Mouse (Mus musculus): ENCODE data around the gene Fam205c. TPM values are rescaled to one million over a fixed set of nuclear protein-coding genes. Genes with fewer than 3 reads are reported as not detected.
"Not testable (repeated sequence)": the region's sequence is repeated elsewhere in the genome, so short reads cannot be mapped to it uniquely, and the experiment has no call there.

The Fam205c gene
- total and polyA plus RNA-seq, 3 experiments: 0.05 TPM; not detected in 1

- no peak for DNase-seq (ENCODE audit: low spot score)
- peaks cover 3% of the 10 kb centered on the region for H3K9me3 ChIP-seq (replicated peaks)
- ATAC-seq (ENCODE audit: extremely low read depth, insufficient number of reproducible peaks, low FRiP score, poor library complexity, severe bottlenecking): no peak
These were observed 2.7 kb upstream of the Fam205c start for GRCm38 (mm10) chr4:42876586-42877291.

GRCm38 (mm10) chr4:42872746-42873435 lies 1.1 kb downstream of the Fam205c start:
- Histone ChIP-seq H3K4me1 (ENCODE audit: insufficient read depth, low read depth, low read length) (peaks cover 84% of the 10 kb centered on the region), H3K9me3 (replicated peaks) (peaks cover 3% of the 10 kb centered on the region)
- no peak for ATAC-seq (ENCODE audit: extremely low read depth, insufficient number of reproducible peaks, low FRiP score, poor library complexity, severe bottlenecking)

More at GRCm38 (mm10) chr4:42876586-42877291, 2.7 kb upstream of the Fam205c start:
- Histone ChIP-seq H3K4me3 (ENCODE audit: low read depth, low read length) (no peak overlapping the region), H3K36me3 (replicated peaks) (peaks cover 42% of the 10 kb centered on the region), H3K27me3 (ENCODE audit: insufficient read depth, low read length) (no peaks in the 10 kb centered on the region), H3K4me1 (ENCODE audit: insufficient read depth, low read depth, low read length) (peaks cover 78% of the 10 kb centered on the region)
- TF ChIP-seq POLR2AphosphoS5 (IDR thresholded peaks at IDR 0.05; ENCODE audit: insufficient replicate concordance, low read depth, low read length): no peak
- TF ChIP-seq GATA2 (IDR thresholded peaks at IDR 0.05; ENCODE audit: borderline replicate concordance, low read depth, low read length): no peak
- TF ChIP-seq GATA1 (IDR thresholded peaks at IDR 0.05; ENCODE audit: borderline replicate concordance, low read length): no peak
- no peak for TF ChIP-seq TAL1 (conservative IDR thresholded peaks at IDR 0.05; ENCODE audit: low read depth, low read length)
- TF ChIP-seq CTCF (IDR thresholded peaks at IDR 0.05; ENCODE audit: low read depth, low read length): no peak

GRCm38 (mm10) chr4:42872151-42872550 lies 1.9 kb downstream of the Fam205c start:
- peaks cover 83% of the 10 kb centered on the region for H3K4me1 ChIP-seq (ENCODE audit: insufficient read depth, low read depth, low read length)
- ATAC-seq (ENCODE audit: extremely low read depth, insufficient number of reproducible peaks, low FRiP score, poor library complexity, severe bottlenecking): no peak

More at GRCm38 (mm10) chr4:42872746-42873435, 1.1 kb downstream of the Fam205c start:
- DNase-seq (ENCODE audit: low spot score): no peak
- Histone ChIP-seq H3K27me3 (ENCODE audit: insufficient read depth, low read length) (no peaks in the 10 kb centered on the region), H3K36me3 (replicated peaks) (peaks cover 49% of the 10 kb centered on the region), H3K4me3 (ENCODE audit: low read depth, low read length) (no peak overlapping the region; the same call in 1 of the 2 replicates)
- no peak for TF ChIP-seq CTCF (IDR thresholded peaks at IDR 0.05; ENCODE audit: low read depth, low read length)
- no peak for TF ChIP-seq GATA2 (IDR thresholded peaks at IDR 0.05; ENCODE audit: borderline replicate concordance, low read depth, low read length)
- no peak for TF ChIP-seq TAL1 (conservative IDR thresholded peaks at IDR 0.05; ENCODE audit: low read depth, low read length)
- TF ChIP-seq GATA1 (IDR thresholded peaks at IDR 0.05; ENCODE audit: borderline replicate concordance, low read length): no peak
- TF ChIP-seq POLR2AphosphoS5 (IDR thresholded peaks at IDR 0.05; ENCODE audit: insufficient replicate concordance, low read depth, low read length): no peak

GRCm38 (mm10) chr4:42870748-42871147 lies 3.3 kb downstream of the Fam205c start:
- TF ChIP-seq GATA1 (IDR thresholded peaks at IDR 0.05; ENCODE audit: borderline replicate concordance, low read length) (no peak), POLR2AphosphoS5 (IDR thresholded peaks at IDR 0.05; ENCODE audit: insufficient replicate concordance, low read depth, low read length) (no peak), TAL1 (conservative IDR thresholded peaks at IDR 0.05; ENCODE audit: low read depth, low read length) (no peak), GATA2 (IDR thresholded peaks at IDR 0.05; ENCODE audit: borderline replicate concordance, low read depth, low read length) (no peak), CTCF (IDR thresholded peaks at IDR 0.05; ENCODE audit: low read depth, low read length) (no peak)
- ATAC-seq (ENCODE audit: extremely low read depth, insufficient number of reproducible peaks, low FRiP score, poor library complexity, severe bottlenecking) (no peak), DNase-seq (ENCODE audit: low spot score) (no peak)
- H3K4me3 ChIP-seq (ENCODE audit: low read depth, low read length): peak overlapping the region; percentile 39; the same call in 1 of the 2 replicates
- H3K4me1 ChIP-seq (ENCODE audit: insufficient read depth, low read depth, low read length): peaks cover 88% of the 10 kb centered on the region
- no peaks in the 10 kb centered on the region for H3K27me3 ChIP-seq (ENCODE audit: insufficient read depth, low read length)
- H3K9me3 ChIP-seq (replicated peaks): no peaks in the 10 kb centered on the region
- H3K36me3 ChIP-seq (replicated peaks): peaks cover 36% of the 10 kb centered on the region

More at GRCm38 (mm10) chr4:42872151-42872550, 1.9 kb downstream of the Fam205c start:
- H3K9me3 ChIP-seq (replicated peaks): no peaks in the 10 kb centered on the region
- H3K27me3 ChIP-seq (ENCODE audit: insufficient read depth, low read length): no peaks in the 10 kb centered on the region
- no peak overlapping the region; the same call in 1 of the 2 replicates for H3K4me3 ChIP-seq (ENCODE audit: low read depth, low read length)
- TF ChIP-seq CTCF (IDR thresholded peaks at IDR 0.05; ENCODE audit: low read depth, low read length) (no peak), GATA2 (IDR thresholded peaks at IDR 0.05; ENCODE audit: borderline replicate concordance, low read depth, low read length) (no peak), TAL1 (conservative IDR thresholded peaks at IDR 0.05; ENCODE audit: low read depth, low read length) (no peak), GATA1 (IDR thresholded peaks at IDR 0.05; ENCODE audit: borderline replicate concordance, low read length) (no peak), POLR2AphosphoS5 (IDR thresholded peaks at IDR 0.05; ENCODE audit: insufficient replicate concordance, low read depth, low read length) (no peak)
- DNase-seq (ENCODE audit: low spot score): no peak
- peaks cover 46% of the 10 kb centered on the region for H3K36me3 ChIP-seq (replicated peaks)

- H3K36me3 ChIP-seq (replicated peaks): peaks cover 20% of the 10 kb centered on the region
- no peaks in the 10 kb centered on the region for H3K9me3 ChIP-seq (replicated peaks)
- H3K27me3 ChIP-seq (ENCODE audit: insufficient read depth, low read length): no peaks in the 10 kb centered on the region
- H3K4me1 ChIP-seq (ENCODE audit: insufficient read depth, low read depth, low read length): peaks cover 89% of the 10 kb centered on the region
- no peak for ATAC-seq (ENCODE audit: extremely low read depth, insufficient number of reproducible peaks, low FRiP score, poor library complexity, severe bottlenecking)
- DNase-seq (ENCODE audit: low spot score): no peak
- H3K4me3 ChIP-seq (ENCODE audit: low read depth, low read length): peak overlapping the region; percentile 55; the same call in 1 of the 2 replicates
- TF ChIP-seq GATA2 (IDR thresholded peaks at IDR 0.05; ENCODE audit: borderline replicate concordance, low read depth, low read length): no peak
- TF ChIP-seq GATA1 (IDR thresholded peaks at IDR 0.05; ENCODE audit: borderline replicate concordance, low read length): no peak
- TF ChIP-seq POLR2AphosphoS5 (IDR thresholded peaks at IDR 0.05; ENCODE audit: insufficient replicate concordance, low read depth, low read length): no peak
- TF ChIP-seq CTCF (IDR thresholded peaks at IDR 0.05; ENCODE audit: low read depth, low read length): no peak
- no peak for TF ChIP-seq TAL1 (conservative IDR thresholded peaks at IDR 0.05; ENCODE audit: low read depth, low read length)
These were observed 5.8 kb downstream of the Fam205c start for GRCm38 (mm10) chr4:42868193-42868592.

- TF ChIP-seq TAL1 (conservative IDR thresholded peaks at IDR 0.05; ENCODE audit: low read depth, low read length) (peak; percentile 95), CTCF (IDR thresholded peaks at IDR 0.05; ENCODE audit: low read depth, low read length) (no peak), GATA2 (IDR thresholded peaks at IDR 0.05; ENCODE audit: borderline replicate concordance, low read depth, low read length) (0 out of 2 replicates have a peak, but pooled peaks have one; percentile 10)
- ATAC-seq (ENCODE audit: extremely low read depth, insufficient number of reproducible peaks, low FRiP score, poor library complexity, severe bottlenecking) (peak; percentile 68), DNase-seq (ENCODE audit: low spot score) (no peak)
- no peaks in the 10 kb centered on the region for H3K9me3 ChIP-seq (replicated peaks)
- H3K27me3 ChIP-seq (ENCODE audit: insufficient read depth, low read length): no peaks in the 10 kb centered on the region
- peak overlapping the region; percentile 57; the same call in 1 of the 2 replicates for H3K4me3 ChIP-seq (ENCODE audit: low read depth, low read length)
- H3K36me3 ChIP-seq (replicated peaks): peaks cover 13% of the 10 kb centered on the region
- H3K4me1 ChIP-seq (ENCODE audit: insufficient read depth, low read depth, low read length): peaks cover 85% of the 10 kb centered on the region
These were observed 6.6 kb downstream of the Fam205c start for GRCm38 (mm10) chr4:42867390-42867789.

GRCm38 (mm10) chr4:42863487-42863886 lies 10.5 kb downstream of the Fam205c start:
- peaks cover 66% of the 10 kb centered on the region for H3K4me1 ChIP-seq (ENCODE audit: insufficient read depth, low read depth, low read length)
- ATAC-seq (ENCODE audit: extremely low read depth, insufficient number of reproducible peaks, low FRiP score, poor library complexity, severe bottlenecking); H3K9me3 ChIP-seq (replicated peaks); DNase-seq (ENCODE audit: low spot score); H3K36me3 ChIP-seq (replicated peaks); H3K27me3 ChIP-seq (ENCODE audit: insufficient read depth, low read length): not testable (repeated sequence)
- H3K4me3 ChIP-seq (ENCODE audit: low read depth, low read length): peak overlapping the region; percentile 64

Measured in G1E (cell line).